ENCODE assay signal across 25 mouse cellular contexts in the genomic region with DNA sequence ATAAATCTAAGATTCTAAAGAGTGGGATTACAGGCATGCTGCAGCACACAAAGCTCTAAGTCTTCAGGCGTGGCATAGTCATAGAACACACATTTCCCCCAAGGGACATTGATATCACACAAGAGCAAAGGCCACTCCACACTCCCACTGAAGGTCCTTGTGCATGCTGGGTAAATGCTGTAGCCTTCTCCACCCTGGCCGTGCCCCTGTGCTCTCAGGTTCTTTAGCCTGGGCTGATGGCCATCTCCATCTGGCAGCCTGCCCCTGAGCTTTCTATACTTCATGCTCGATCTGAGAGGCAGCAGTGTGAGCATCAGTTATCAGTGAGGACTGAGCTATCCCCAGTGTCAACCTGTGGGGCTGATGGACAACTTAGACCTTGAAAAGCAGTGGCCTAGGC. TPM values are rescaled to one million over a fixed set of nuclear protein-coding genes. Genes with fewer than 3 reads are reported as not detected.
DNase-seq lines count a peak whose midpoint lies in the region; ATAC-seq lines count a peak whose summit lies in the region.
"Had no signal": no experiment of that assay in that cellular context is flagged by ENCODE, and none has a peak within 500 bp of the region (broad histone marks: within the 10 kb centered on the region; RNA-seq: fewer than 3 reads in every experiment).

No protein-coding gene starts in this region.

- no peak overlapping the region for H3K9ac ChIP-seq in intestine, embryonic 15.5 days
- H3K9ac ChIP-seq in forebrain, embryonic 12.5 days: no peak overlapping the region
- H3K9ac ChIP-seq: embryonic facial prominence, embryonic 15.5 days; limb, embryonic 13.5 days; liver, embryonic 14.5 days had no signal

- H3K4me2 ChIP-seq in intestine, embryonic 15.5 days (replicated peaks): no peak overlapping the region
- H3K4me2 ChIP-seq in forebrain, embryonic 12.5 days: no peak overlapping the region
- H3K4me2 ChIP-seq: embryonic facial prominence, embryonic 15.5 days; limb, embryonic 13.5 days had no signal

- no peaks in the 10 kb centered on the region for H3K36me3 ChIP-seq in intestine, embryonic 15.5 days
- H3K36me3 ChIP-seq in midbrain, embryonic 10.5 days: no peaks in the 10 kb centered on the region
- no peaks in the 10 kb centered on the region for H3K36me3 ChIP-seq in forebrain, embryonic 12.5 days (replicated peaks)
- H3K36me3 ChIP-seq: embryonic facial prominence, embryonic 15.5 days; forebrain, embryonic 10.5 days; G1E; limb, embryonic 13.5 days had no signal

- no peak overlapping the region for H3K27ac ChIP-seq in intestine, embryonic 15.5 days
- no peak overlapping the region for H3K27ac ChIP-seq in midbrain, embryonic 10.5 days (replicated peaks)
- no peak overlapping the region for H3K27ac ChIP-seq in forebrain, embryonic 12.5 days
- H3K27ac ChIP-seq: embryonic facial prominence, embryonic 15.5 days; forebrain, embryonic 10.5 days; limb, embryonic 13.5 days; liver, embryonic 14.5 days had no signal

- no peaks in the 10 kb centered on the region for H3K9me3 ChIP-seq in intestine, embryonic 15.5 days
- H3K9me3 ChIP-seq in midbrain, embryonic 10.5 days (replicated peaks): no peaks in the 10 kb centered on the region
- no peaks in the 10 kb centered on the region for H3K9me3 ChIP-seq in forebrain, embryonic 12.5 days
- H3K9me3 ChIP-seq: embryonic facial prominence, embryonic 15.5 days; forebrain, embryonic 10.5 days; G1E; limb, embryonic 13.5 days had no signal

- peak; percentile 78 for ATAC-seq in intestine, embryonic 15.5 days
- ATAC-seq in forebrain, embryonic 12.5 days (ENCODE audit: low FRiP score): no peak
- ATAC-seq: CD4-positive, CD25-positive, alpha-beta regulatory T cell, adult 4 months; lung, postnatal 0 days had no signal

- DNase-seq in adrenal gland, postnatal 10 days: peak; percentile 56
- DNase-seq in adrenal gland, adult 2 months: no peak
- peak; percentile 21 for DNase-seq in NIH3T3 (ENCODE audit: low read depth)
- peak; percentile 72 to 81 for DNase-seq in cerebellum, postnatal 25 days
- DNase-seq in thymus, postnatal 14 days: no peak
- no peak for DNase-seq in midbrain, embryonic 10.5 days (ENCODE audit: low spot score)
- DNase-seq: adrenal gland, adult 8-10 months; embryo, embryonic 11 days; kidney, postnatal 10 days; midbrain, embryonic 14.5 days; right cerebral cortex, postnatal 4 days; thymus, adult 18-20 months had no signal

- H3K4me1 ChIP-seq in intestine, embryonic 15.5 days (replicated peaks): no peaks in the 10 kb centered on the region
- no peaks in the 10 kb centered on the region for H3K4me1 ChIP-seq in midbrain, embryonic 10.5 days
- H3K4me1 ChIP-seq in forebrain, embryonic 12.5 days: no peaks in the 10 kb centered on the region
- H3K4me1 ChIP-seq: embryonic facial prominence, embryonic 15.5 days; forebrain, embryonic 10.5 days; limb, embryonic 13.5 days had no signal

- H3K27me3 ChIP-seq in intestine, embryonic 15.5 days (replicated peaks): no peaks in the 10 kb centered on the region
- H3K27me3 ChIP-seq in midbrain, embryonic 10.5 days (ENCODE audit: low read depth, poor library complexity, severe bottlenecking): no peaks in the 10 kb centered on the region
- H3K27me3 ChIP-seq in forebrain, embryonic 12.5 days: no peaks in the 10 kb centered on the region
- H3K27me3 ChIP-seq: embryonic facial prominence, embryonic 15.5 days; limb, embryonic 13.5 days had no signal

- H3K4me3 ChIP-seq in intestine, embryonic 15.5 days (replicated peaks): no peak overlapping the region
- no peak overlapping the region for H3K4me3 ChIP-seq in midbrain, embryonic 10.5 days
- no peak overlapping the region for H3K4me3 ChIP-seq in forebrain, embryonic 12.5 days (replicated peaks)
- H3K4me3 ChIP-seq: embryonic facial prominence, embryonic 15.5 days; forebrain, embryonic 10.5 days; limb, embryonic 13.5 days had no signal

- 71% methylated on average over 3 of the region's 3 CpGs for WGBS in intestine, embryonic 15.5 days
- WGBS in midbrain, embryonic 10.5 days: 80% methylated on average over 3 of the region's 3 CpGs
- 88% methylated on average over 3 of the region's 3 CpGs for WGBS in forebrain, embryonic 12.5 days

RNA-seq across cellular contexts. Expression of a gene that starts 4.0 kb away (rescaled TPM):
- total RNA-seq in adrenal gland, postnatal 10 days (2021): not detected
- total RNA-seq in adrenal gland, adult 2 months (2021): not detected
- not detected in 2 replicates for polyA plus RNA-seq in adrenal gland, adult 2 months (2012; rRNA removed)
- 0.11 TPM in 1 of 2 replicates, not detected in the other for polyA plus RNA-seq in intestine, embryonic 15.5 days (2015; fragmentation: Nextera tagmentation; extraction: Ambion mirVana)
- 0.09 TPM in 1 of 2 replicates, not detected in the other for polyA plus RNA-seq in midbrain, embryonic 10.5 days (2016; fragmentation: Nextera tagmentation; extraction: Ambion mirVana)
- polyA plus RNA-seq in forebrain, embryonic 12.5 days (2016; fragmentation: Nextera tagmentation; extraction: Ambion mirVana): 0.15 TPM in 1 of 2 replicates, not detected in the other
- total RNA-seq: megakaryocyte progenitor cell, adult 5-6 weeks; neutrophil, adult 5-6 weeks had no signal
- polyA plus RNA-seq: CD4-positive, CD25-positive, alpha-beta regulatory T cell, adult 4 months; embryonic facial prominence, embryonic 15.5 days; forebrain, embryonic 10.5 days; G1E; heart, postnatal 0 days; hindbrain, embryonic 11.5 days; liver, embryonic 14.5 days; lung, postnatal 0 days; midbrain, embryonic 14.5 days had no signal

RNA-seq across cellular contexts. Expression of a gene that starts 21.2 kb away (rescaled TPM):
- total RNA-seq in adrenal gland, postnatal 10 days (2021): 10 to 100 TPM; 40.3 to 58.9 TPM
- total RNA-seq in adrenal gland, adult 2 months (2021): 10 to 100 TPM; 42.7 to 54.1 TPM
- polyA plus RNA-seq in adrenal gland, adult 2 months (2012; rRNA removed): 6.8 and 8.3 TPM in 2 replicates
- 11.5 and 11.8 TPM in 2 replicates for polyA plus RNA-seq in intestine, embryonic 15.5 days (2015; fragmentation: Nextera tagmentation; extraction: Ambion mirVana)
- 10.5 and 13.2 TPM in 2 replicates for polyA plus RNA-seq in midbrain, embryonic 10.5 days (2016; fragmentation: Nextera tagmentation; extraction: Ambion mirVana)
- 29.6 and 31.2 TPM in 2 replicates for polyA plus RNA-seq in forebrain, embryonic 12.5 days (2016; fragmentation: Nextera tagmentation; extraction: Ambion mirVana)

Comparison
In these comparisons a context has a peak if more than half of its experiments do, and no peak if none do; other contexts are left out.
1. DNase-seq: peak in adrenal gland, postnatal 10 days (single experiment), NIH3T3 (single experiment) and cerebellum, postnatal 25 days (2 of 2); none in adrenal gland, adult 2 months (single experiment), thymus, postnatal 14 days (single experiment) and midbrain, embryonic 10.5 days (single experiment).